Mouse (Mus musculus) limb, embryonic 14.5 days (tissue): ENCODE results near the gene Snrpg. TPM values are rescaled to one million over a fixed set of nuclear protein-coding genes. Genes with fewer than 3 reads are reported as not detected.
"Not testable (repeated sequence)": the region's sequence is repeated elsewhere in the genome, so short reads cannot be mapped to it uniquely, and the experiment has no call there.

Experiments
- ATAC-seq: fragments of 200-750 bp; cut with Nextera tagmentation; 2 replicates; pipeline ENCODE4 v1.8.0; 2017; ENCODE audit warnings: low read depth, moderate number of reproducible peaks, moderate TSS enrichment; ENCODE audit not compliant: low FRiP score
- DNase-seq: peaks from one replicate; pipeline ENCODE4 v3.0.0-alpha.2; 2015; ENCODE audit warnings: low spot score
- H3K27ac ChIP-seq: fragments of 300-500 bp; sonication (generic); replicated peaks from 2 replicates; pipeline ENCODE4 v1.5.1; 2014; ENCODE audit warnings: low read depth, mild to moderate bottlenecking, low read length, moderate library complexity, mixed read lengths
- H3K27me3 ChIP-seq: fragments of 300-500 bp; sonication (generic); 2 replicates; pipeline ENCODE4 v1.6.1; 2014; ENCODE audit warnings: low read length, mixed read lengths; ENCODE audit not compliant: control insufficient read depth, insufficient read depth
- H3K36me3 ChIP-seq: fragments of 300-500 bp; sonication (generic); 2 replicates; pipeline ENCODE4 v1.6.1; 2014; ENCODE audit warnings: mild to moderate bottlenecking, low read length, moderate library complexity, mixed read lengths; ENCODE audit not compliant: control insufficient read depth, insufficient read depth
- H3K4me1 ChIP-seq: fragments of 300-500 bp; sonication (generic); 2 replicates; pipeline ENCODE4 v1.6.1; 2014; ENCODE audit warnings: antibody characterized with exemption, low read length, mixed read lengths; ENCODE audit not compliant: control insufficient read depth, insufficient read depth
- H3K4me2 ChIP-seq: fragments of 300-500 bp; sonication (generic); replicated peaks from 2 replicates; pipeline ENCODE4 v1.6.1; 2014; ENCODE audit warnings: low read depth, mild to moderate bottlenecking, low read length, moderate library complexity; ENCODE audit not compliant: severe bottlenecking
- H3K4me3 ChIP-seq: fragments of 300-500 bp; sonication (generic); replicated peaks from 2 replicates; pipeline ENCODE4 v1.5.1; 2014; ENCODE audit warnings: low read length
- H3K9ac ChIP-seq: fragments of 300-500 bp; sonication (generic); 2 replicates; pipeline ENCODE4 v1.6.1; 2014; ENCODE audit warnings: mild to moderate bottlenecking, low read depth, low read length, moderate library complexity; ENCODE audit not compliant: severe bottlenecking
- H3K9me3 ChIP-seq: fragments of 300-500 bp; sonication (generic); 2 replicates; pipeline ENCODE4 v1.6.1; 2016; ENCODE audit warnings: low read length; ENCODE audit not compliant: control insufficient read depth
- POLR2A ChIP-seq: fragments of 200-500 bp; IDR thresholded peaks from 2 replicates; pipeline ENCODE4 v1.8.0; 2012; ENCODE audit warnings: inconsistent platforms, mild to moderate bottlenecking, moderate library complexity, borderline replicate concordance; ENCODE audit not compliant: insufficient read depth, insufficient read length; ENCODE audit errors: extremely low read depth
- WGBS: fragments of 180-500 bp; shearing (Covaris S2); extraction: QIAGEN DNeasy Blood & Tissue Kit; methylation state at CpG from one replicate; pipeline ENCODE4 v1.1.7; 2014; 5-methylcytosine and 5-hydroxymethylcytosine counted together
- polyA plus RNA-seq, 2 experiments: library from polyadenylated mRNA; depleted of rRNA in 1 of 2; stranded (reverse) in 1 of 2; unstranded in 1 of 2; fragments of >200 nt; fragmentation: Nextera tagmentation in 1 of 2; extraction: Ambion mirVana in 1 of 2; gene quantifications; 2 replicates each; pipeline versions ENCODE4 v1.2.1 to v1.2.3; 2012 to 2014

Snrpg gene
- polyA plus RNA-seq, 2 experiments, result 632 to 684 TPM

DNA sequence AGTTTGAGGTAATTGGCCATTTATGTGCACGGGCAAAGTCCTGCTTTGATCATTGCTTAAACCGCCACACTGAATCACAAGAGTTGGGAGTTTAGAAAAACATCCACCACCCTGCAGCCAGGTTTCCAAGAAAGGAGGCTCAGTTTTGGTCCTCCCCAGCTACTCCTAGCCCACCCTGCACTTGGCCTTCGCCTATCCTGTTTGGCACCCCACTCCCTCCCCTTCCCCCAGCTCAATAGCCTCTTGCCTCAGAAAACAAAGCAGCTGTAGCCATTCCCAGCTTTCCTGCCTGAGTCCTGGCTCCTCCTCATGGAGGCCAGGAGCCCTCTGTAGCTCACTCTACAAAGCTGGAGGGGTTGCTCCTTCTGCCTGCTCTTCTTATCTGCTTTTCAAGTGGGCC lies 42.7 kb upstream of the Snrpg start:
- no peak for TF ChIP-seq POLR2A
- no peaks in the 10 kb centered on the region for H3K27me3 ChIP-seq
- no peak overlapping the region for H3K4me2 ChIP-seq
- DNase-seq, result no peak
- no peaks in the 10 kb centered on the region for H3K9me3 ChIP-seq
- H3K4me1 ChIP-seq, result 0 out of 2 replicates have a peak, but pooled peaks cover 3% of the 10 kb centered on the region
- no peak for ATAC-seq
- H3K9ac ChIP-seq, result no peak overlapping the region
- no peak overlapping the region for H3K27ac ChIP-seq
- no peaks in the 10 kb centered on the region for H3K36me3 ChIP-seq
- H3K4me3 ChIP-seq, result no peak overlapping the region
- WGBS, result 52% methylated on average over 3 of the region's 3 CpGs

DNA sequence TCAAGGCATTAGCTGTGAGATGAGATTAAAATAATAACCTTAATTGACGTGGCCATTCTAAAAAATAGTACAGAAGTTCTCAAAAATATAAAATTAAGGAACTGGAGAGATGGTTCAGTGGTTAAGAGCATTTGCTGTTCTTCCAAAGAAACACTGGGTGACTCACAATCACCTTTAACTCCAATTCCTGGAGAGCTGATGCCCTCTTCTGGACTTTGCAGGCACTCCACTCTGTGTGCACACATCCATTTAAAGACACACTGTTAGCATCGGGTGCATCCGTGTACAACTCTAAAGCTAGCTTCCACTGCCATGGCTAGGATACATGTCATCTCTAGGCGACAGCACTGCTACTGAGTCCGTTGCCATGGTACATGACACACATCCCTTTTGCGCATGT lies 41.2 kb upstream of the Snrpg start:
- Histone ChIP-seq H3K36me3 (no peaks in the 10 kb centered on the region), H3K4me1 (0 out of 2 replicates have a peak, but pooled peaks cover 3% of the 10 kb centered on the region), H3K27ac (no peak overlapping the region), H3K4me2 (no peak overlapping the region), H3K27me3 (no peaks in the 10 kb centered on the region), H3K9ac (no peak overlapping the region), H3K4me3 (no peak overlapping the region), H3K9me3 (no peaks in the 10 kb centered on the region)
- WGBS, result 94% methylated on average over 6 of the region's 6 CpGs
- ATAC-seq (no peak), DNase-seq (no peak)
- TF ChIP-seq POLR2A, result no peak

DNA sequence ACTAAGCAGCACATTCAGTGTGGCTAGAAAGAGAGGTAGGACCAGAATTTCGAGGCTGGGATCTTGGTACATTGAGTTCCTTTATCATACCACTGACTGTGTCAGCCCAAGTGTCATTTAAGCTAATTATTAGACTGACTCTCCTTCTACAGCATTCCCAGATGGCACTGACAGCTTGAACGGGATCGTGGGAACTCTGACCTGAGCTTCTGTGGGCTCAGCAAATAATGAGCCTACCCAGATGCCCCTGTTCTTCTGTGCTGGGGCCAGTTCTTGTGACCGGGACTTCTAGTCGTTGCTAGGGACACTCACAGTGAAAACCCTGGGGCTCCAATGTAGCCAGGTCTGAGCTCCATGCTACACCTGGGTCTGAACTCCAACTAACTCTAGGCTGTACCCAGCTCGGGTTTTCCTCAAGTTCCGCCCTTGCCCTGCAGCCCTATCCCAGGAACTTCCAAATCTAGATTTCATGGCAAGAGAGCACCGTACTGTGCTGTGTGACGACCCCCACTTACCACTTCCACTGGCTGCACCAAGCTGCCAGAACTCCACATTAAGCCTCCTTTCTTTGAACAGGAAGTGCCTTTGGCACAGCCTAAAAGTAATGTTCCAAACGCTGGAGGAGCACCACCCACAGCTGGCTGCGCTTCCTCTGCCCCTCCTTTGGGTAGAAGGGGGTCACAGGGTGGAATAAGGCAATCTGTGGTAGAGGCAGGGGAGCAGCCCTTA lies 35.8 kb upstream of the Snrpg start:
- Histone ChIP-seq H3K4me2 (no peak overlapping the region), H3K9me3 (no peaks in the 10 kb centered on the region), H3K4me1 (no peaks in the 10 kb centered on the region), H3K9ac (no peak overlapping the region), H3K4me3 (no peak overlapping the region), H3K27ac (no peak overlapping the region), H3K36me3 (no peaks in the 10 kb centered on the region), H3K27me3 (no peaks in the 10 kb centered on the region)
- no peak for TF ChIP-seq POLR2A
- DNase-seq (no peak), ATAC-seq (no peak)
- 70% methylated on average over 11 of the region's 11 CpGs for WGBS

DNA sequence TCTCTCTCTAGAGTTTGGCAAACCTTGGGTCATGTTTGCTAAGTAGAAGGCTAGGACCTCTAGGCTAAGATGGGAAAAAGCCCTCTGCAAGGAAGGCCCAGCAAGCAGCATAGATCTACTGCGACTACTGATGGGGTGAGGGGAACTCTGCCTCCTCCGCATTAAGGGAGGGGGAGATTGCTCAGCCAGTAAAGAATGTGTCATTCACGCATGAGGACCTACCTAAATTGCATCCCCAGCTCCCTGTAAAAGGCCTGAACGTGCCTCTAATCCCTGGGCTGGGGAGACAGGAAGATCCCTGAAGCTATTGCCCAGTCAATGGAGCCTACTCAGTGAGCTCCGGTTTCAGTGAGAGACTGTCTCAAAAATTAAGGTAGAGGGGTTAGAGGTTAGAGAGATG lies 35.2 kb upstream of the Snrpg start:
- Histone ChIP-seq H3K27me3 (no peaks in the 10 kb centered on the region), H3K4me2 (no peak overlapping the region), H3K27ac (no peak overlapping the region), H3K9ac (no peak overlapping the region), H3K36me3 (no peaks in the 10 kb centered on the region), H3K9me3 (no peaks in the 10 kb centered on the region), H3K4me1 (no peaks in the 10 kb centered on the region), H3K4me3 (no peak overlapping the region)
- WGBS, result 64% methylated on average over 5 of the region's 5 CpGs
- ATAC-seq (no peak), DNase-seq (no peak)
- TF ChIP-seq POLR2A, result no peak

DNA sequence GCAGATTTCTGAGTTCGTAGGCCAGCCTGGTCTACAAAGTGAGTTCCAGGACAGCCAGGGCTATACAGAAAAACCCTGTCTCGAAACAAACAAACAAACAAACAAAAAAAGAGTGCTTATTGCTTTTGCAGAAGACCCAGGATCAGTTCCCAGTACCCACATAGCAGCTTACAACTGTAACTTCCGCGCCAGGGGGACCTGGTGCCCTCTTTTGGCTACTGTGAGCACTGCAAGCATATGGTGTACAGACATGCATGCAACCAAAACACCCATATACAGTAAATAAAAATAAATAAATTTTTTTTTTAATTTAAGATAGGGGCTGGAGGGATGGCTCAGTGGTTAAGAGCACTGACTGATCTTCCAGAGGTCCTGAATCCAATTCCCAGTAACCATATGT lies 34.8 kb upstream of the Snrpg start:
- not testable (repeated sequence) for H3K4me3 ChIP-seq, H3K27me3 ChIP-seq, ATAC-seq, H3K9me3 ChIP-seq, H3K4me1 ChIP-seq, H3K27ac ChIP-seq, H3K4me2 ChIP-seq, H3K36me3 ChIP-seq, H3K9ac ChIP-seq, DNase-seq
- 84% methylated on average over 4 of the region's 4 CpGs for WGBS
